In genomic region chr1:152682368-152683194, GRCm38 (mm10) we compare ENCODE assay signal across 10 mouse cellular contexts.
A peak's percentile ranks its signal among the peaks of the same experiment; 100 is the strongest.
DNase-seq lines count a peak whose midpoint lies in the region; ATAC-seq and TF ChIP-seq lines count a peak whose summit lies in the region.
"Had no signal": no experiment of that assay in that cellular context is flagged by ENCODE, and none has a peak within 500 bp of the region (broad histone marks: within the 10 kb centered on the region; RNA-seq: fewer than 3 reads in every experiment).

No protein-coding gene starts in this region.

- TF ChIP-seq POLR2A in liver, adult 2 months (IDR thresholded peaks at IDR 0.05; ENCODE audit: extremely low read depth, insufficient read depth, low read length), result no peak
- no peak for TF ChIP-seq POLR2A in heart, adult 2 months (IDR thresholded peaks at IDR 0.05; ENCODE audit: insufficient read depth, low read depth, low read length)

- peak; percentile 72 for DNase-seq in liver, adult 2 months (ENCODE audit: extremely low read depth, low read depth, low spot score)
- no peak for DNase-seq in liver, embryonic 11.5 days (ENCODE audit: low spot score)
- DNase-seq in heart, adult 2 months, result peak; percentile 60 to 74
- DNase-seq in kidney, adult 9 months, result peak; percentile 49
- DNase-seq in spleen, postnatal 14 days (ENCODE audit: low spot score in 2 of 2), result no peak
- DNase-seq in retina, postnatal 1 day, result no peak
- DNase-seq in frontal cortex, postnatal 25 days (ENCODE audit: low spot score in 2 of 2), result no peak
- DNase-seq: right cerebral cortex, postnatal 14 days had no signal

- no peak for TF ChIP-seq CTCF in liver, adult 2 months (IDR thresholded peaks at IDR 0.05; ENCODE audit: low read depth, low read length)
- TF ChIP-seq CTCF in heart, adult 2 months (IDR thresholded peaks at IDR 0.05), result no peak

- H3K9me3 ChIP-seq in liver, embryonic 11.5 days (ENCODE audit: control insufficient read depth, low read length), result no peaks in the 10 kb centered on the region

- H3K4me1 ChIP-seq in liver, adult 2 months (ENCODE audit: control insufficient read depth, insufficient read depth, low read length), result peaks cover 7% of the 10 kb centered on the region; the same call in 1 of the 2 replicates
- H3K4me1 ChIP-seq in liver, embryonic 11.5 days (replicated peaks; ENCODE audit: control insufficient read depth, insufficient read depth, low read length), result peaks cover 4% of the 10 kb centered on the region; the same call in 1 of the 2 replicates
- H3K4me1 ChIP-seq in heart, adult 2 months (ENCODE audit: control insufficient read depth, insufficient read depth, low read length), result peaks cover 19% of the 10 kb centered on the region

- H3K36me3 ChIP-seq in liver, adult 2 months (ENCODE audit: control insufficient read depth, insufficient read depth, low read length), result no peaks in the 10 kb centered on the region
- no peaks in the 10 kb centered on the region for H3K36me3 ChIP-seq in liver, embryonic 11.5 days (ENCODE audit: control insufficient read depth, insufficient read depth, low read length)
- peaks cover 4% of the 10 kb centered on the region; the same call in 1 of the 2 replicates for H3K36me3 ChIP-seq in heart, adult 2 months (ENCODE audit: control insufficient read depth, insufficient read depth, low read length)

- TF ChIP-seq EP300 in heart, adult 2 months (IDR thresholded peaks at IDR 0.05; ENCODE audit: insufficient read depth, low read depth, low read length), result 0 out of 2 replicates have a peak, but pooled peaks have one; percentile 6

- H3K4me3 ChIP-seq in liver, adult 2 months (ENCODE audit: insufficient read depth, low read depth, low read length), result no peak overlapping the region
- H3K4me3 ChIP-seq in liver, embryonic 11.5 days (ENCODE audit: low read depth, low read length), result no peak overlapping the region
- no peak overlapping the region for H3K4me3 ChIP-seq in heart, adult 2 months

- H3K4me2 ChIP-seq in liver, embryonic 11.5 days, result no peak overlapping the region

- no peak for ATAC-seq in liver, embryonic 11.5 days (replicated peaks; ENCODE audit: low FRiP score)
- peak; percentile 26; the same call in 1 of the 2 replicates for ATAC-seq in megakaryocyte progenitor cell, adult 5-6 weeks (replicated peaks; ENCODE audit: poor library complexity)

- H3K27me3 ChIP-seq in liver, adult 2 months (ENCODE audit: control insufficient read depth, insufficient read depth, low read length), result no peaks in the 10 kb centered on the region
- no peaks in the 10 kb centered on the region; the same call in 1 of the 2 replicates for H3K27me3 ChIP-seq in liver, embryonic 11.5 days (replicated peaks; ENCODE audit: control insufficient read depth, insufficient read depth, low read length)
- no peaks in the 10 kb centered on the region for H3K27me3 ChIP-seq in heart, adult 2 months (ENCODE audit: control insufficient read depth, insufficient read depth, low read length)

- peak overlapping the region; percentile 21; the same call in 1 of the 2 replicates for H3K27ac ChIP-seq in liver, adult 2 months (replicated peaks; ENCODE audit: insufficient read depth, low read depth, low read length)
- no peak overlapping the region for H3K27ac ChIP-seq in liver, embryonic 11.5 days (ENCODE audit: low read depth, low read length)
- peak overlapping the region; percentile 31 for H3K27ac ChIP-seq in heart, adult 2 months
- H3K27ac ChIP-seq: liver, embryonic 14.5 days had no signal

- H3K79me2 ChIP-seq in liver, adult 2 months (ENCODE audit: control insufficient read depth, insufficient read depth, low read length), result no peaks in the 10 kb centered on the region
- H3K79me2 ChIP-seq in heart, adult 2 months (replicated peaks; ENCODE audit: control insufficient read depth, insufficient read depth, low read length), result no peaks in the 10 kb centered on the region

- 39% methylated on average over 11 of the region's 11 CpGs for WGBS in liver, adult 2 months
- WGBS in liver, embryonic 11.5 days, result 64% methylated on average over 11 of the region's 11 CpGs
- 27% methylated on average over 11 of the region's 11 CpGs for WGBS in heart, adult 2 months

- intact Hi-C loops in heart, adult 2 months (cut with DNase I), result no loop called here

- no peak overlapping the region for H3K9ac ChIP-seq in liver, adult 2 months (ENCODE audit: low read depth, low read length)
- no peak overlapping the region for H3K9ac ChIP-seq in liver, embryonic 11.5 days (ENCODE audit: low read depth, low read length)
- no peak overlapping the region for H3K9ac ChIP-seq in heart, adult 2 months (ENCODE audit: low read depth, low read length)
- H3K9ac ChIP-seq: liver, embryonic 14.5 days had no signal

Comparison
In these comparisons a context has a peak if more than half of its experiments do, and no peak if none do; other contexts are left out.
1. DNase-seq: peak in liver, adult 2 months (single experiment), heart, adult 2 months (2 of 2) and kidney, adult 9 months (single experiment); none in liver, embryonic 11.5 days (single experiment), spleen, postnatal 14 days (0 of 2), retina, postnatal 1 day (single experiment) and frontal cortex, postnatal 25 days (0 of 2).